In genomic region chr9:69760371-69761301, GRCm38 (mm10) we compare ENCODE assay signal across 8 mouse cellular contexts. TPM values are rescaled to one million over a fixed set of nuclear protein-coding genes. Genes with fewer than 3 reads are reported as not detected.
A peak's percentile ranks its signal among the peaks of the same experiment; 100 is the strongest.
DNase-seq lines count a peak whose midpoint lies in the region; ATAC-seq lines count a peak whose summit lies in the region.
"Had no signal": no experiment of that assay in that cellular context is flagged by ENCODE, and none has a peak within 500 bp of the region (broad histone marks: within the 10 kb centered on the region; RNA-seq: fewer than 3 reads in every experiment).

Gene Foxb1, minus strand, starts transcription at chr9:69760940.

- peak within 1 kb of the TSS; percentile 32 for H3K4me3 ChIP-seq in forebrain, embryonic 11.5 days (ENCODE audit: low read depth, low read length)
- H3K4me3 ChIP-seq in limb, embryonic 13.5 days: peak within 1 kb of the TSS; percentile 15

- H3K4me2 ChIP-seq in forebrain, embryonic 11.5 days (ENCODE audit: low read depth, low read length, severe bottlenecking): peak within 1 kb of the TSS; percentile 47
- H3K4me2 ChIP-seq in limb, embryonic 13.5 days (replicated peaks): peak within 1 kb of the TSS; percentile 37

- no peak within 1 kb of the TSS for H3K27ac ChIP-seq in forebrain, embryonic 11.5 days (ENCODE audit: low read depth, low read length)
- no peak within 1 kb of the TSS for H3K27ac ChIP-seq in limb, embryonic 13.5 days

- peaks cover 95% of the 10 kb centered on the region for H3K27me3 ChIP-seq in forebrain, embryonic 11.5 days (ENCODE audit: control insufficient read depth, insufficient read depth, low read length)
- peaks cover 99% of the 10 kb centered on the region for H3K27me3 ChIP-seq in limb, embryonic 13.5 days

- no peaks in the 10 kb centered on the region for H3K36me3 ChIP-seq in forebrain, embryonic 11.5 days (ENCODE audit: control insufficient read depth, insufficient read depth, low read length)
- no peaks in the 10 kb centered on the region for H3K36me3 ChIP-seq in limb, embryonic 13.5 days

- ATAC-seq in forebrain, embryonic 11.5 days (replicated peaks; ENCODE audit: low FRiP score): peak; percentile 21; the same call in 1 of the 2 replicates
- no peak for ATAC-seq in limb, embryonic 13.5 days (ENCODE audit: low FRiP score, low read depth)
- ATAC-seq: intestine, postnatal 0 days had no signal

- WGBS in forebrain, embryonic 11.5 days: under 1% methylated on average over 60 of the region's 60 CpGs
- under 1% methylated on average over 60 of the region's 60 CpGs for WGBS in limb, embryonic 13.5 days

- H3K9me3 ChIP-seq in forebrain, embryonic 11.5 days (ENCODE audit: control insufficient read depth, low read length): no peaks in the 10 kb centered on the region
- no peaks in the 10 kb centered on the region for H3K9me3 ChIP-seq in limb, embryonic 13.5 days

- peaks cover 23% of the 10 kb centered on the region for H3K4me1 ChIP-seq in forebrain, embryonic 11.5 days (replicated peaks; ENCODE audit: control insufficient read depth, insufficient read depth, low read length)
- peaks cover 32% of the 10 kb centered on the region for H3K4me1 ChIP-seq in limb, embryonic 13.5 days

- DNase-seq in ovary, postnatal 36 days (ENCODE audit: low spot score): peak; percentile 6
- no peak for DNase-seq in ovary, postnatal 10 days (ENCODE audit: low spot score)
- peak; percentile 67 for DNase-seq in forebrain, embryonic 11.5 days (ENCODE audit: low spot score)
- DNase-seq in yolk sac, embryonic 10.5 days (ENCODE audit: low spot score): peak; percentile 38
- DNase-seq in spleen, postnatal 10 days (ENCODE audit: low spot score in 2 of 2): no peak
- DNase-seq in urinary bladder, postnatal 25 days (ENCODE audit: low spot score): no peak

- peak within 1 kb of the TSS; percentile 48 for H3K9ac ChIP-seq in forebrain, embryonic 11.5 days (ENCODE audit: low read length)
- no peak within 1 kb of the TSS for H3K9ac ChIP-seq in limb, embryonic 13.5 days

RNA-seq across cellular contexts. Expression of gene Foxb1, which starts in this region (rescaled TPM):
- 1.8 and 2.8 TPM in 2 replicates for polyA plus RNA-seq in forebrain, embryonic 11.5 days (2014; fragmentation: Nextera tagmentation; extraction: Ambion mirVana)
- polyA plus RNA-seq in limb, embryonic 13.5 days (2015; fragmentation: Nextera tagmentation; extraction: Ambion mirVana): 0.08 and 0.24 TPM in 2 replicates
- polyA plus RNA-seq: intestine, postnatal 0 days had no signal

Comparison
In these comparisons a context has a peak if more than half of its experiments do, and no peak if none do; other contexts are left out.
1. DNase-seq: peak in ovary, postnatal 36 days (single experiment), forebrain, embryonic 11.5 days (single experiment) and yolk sac, embryonic 10.5 days (single experiment); none in ovary, postnatal 10 days (single experiment), spleen, postnatal 10 days (0 of 2) and urinary bladder, postnatal 25 days (single experiment).